ENCODE assay signal across 8 mouse cellular contexts in the genomic region with DNA sequence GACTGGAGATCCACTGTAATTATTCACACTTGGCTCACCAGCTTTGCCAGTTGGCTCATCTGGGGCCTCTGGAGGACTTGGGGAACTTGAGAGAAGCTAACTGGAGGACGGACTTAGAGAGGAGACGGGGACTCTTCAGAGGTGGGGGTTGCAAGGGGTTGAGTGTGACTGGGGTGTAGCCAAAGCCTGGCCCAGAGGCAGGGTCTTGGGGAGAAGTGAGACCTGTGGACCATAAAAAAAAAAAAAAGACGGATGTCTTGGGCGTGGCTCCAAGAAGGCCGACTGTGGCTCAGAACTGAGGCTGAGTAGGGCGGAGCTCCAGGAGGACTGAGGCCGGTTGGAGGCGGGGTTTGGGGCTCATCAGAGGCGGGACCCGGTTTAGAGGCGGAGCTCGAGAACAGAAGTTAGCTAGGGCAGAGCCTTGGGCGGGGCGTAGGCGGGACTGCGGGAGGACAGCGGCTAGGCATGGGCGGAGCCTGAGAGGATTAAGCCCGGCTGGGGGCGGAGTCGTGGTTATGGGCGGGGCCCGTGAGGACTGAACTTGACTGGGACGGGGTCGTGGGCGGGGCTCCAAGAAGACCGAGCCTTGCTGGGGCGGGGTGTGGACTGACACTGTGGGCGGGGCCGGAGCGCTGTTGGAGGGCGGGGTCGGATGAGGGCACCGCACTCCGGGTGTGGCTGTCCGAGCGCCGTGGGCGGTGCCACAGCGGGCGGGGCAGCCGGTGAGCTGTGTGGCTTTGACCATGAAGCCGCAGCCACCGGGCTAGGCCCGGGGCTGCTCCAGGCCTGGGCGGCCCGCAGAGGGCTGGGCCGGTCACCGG. TPM values are rescaled to one million over a fixed set of nuclear protein-coding genes. Genes with fewer than 3 reads are reported as not detected.
DNase-seq lines count a peak whose midpoint lies in the region; ATAC-seq and TF ChIP-seq lines count a peak whose summit lies in the region.

A gene (plus strand): TSS at position 638 of the 821 bp plus-strand sequence.

- H3K9me3 ChIP-seq in E14TG2a.4 (ENCODE audit: low read length): no peaks in the 10 kb centered on the region; the same call in 1 of the 2 replicates
- no peaks in the 10 kb centered on the region for H3K9me3 ChIP-seq in forebrain, embryonic 12.5 days
- H3K9me3 ChIP-seq in heart, postnatal 0 days (replicated peaks; ENCODE audit: control insufficient read depth, low read length): no peaks in the 10 kb centered on the region
- no peaks in the 10 kb centered on the region for H3K9me3 ChIP-seq in liver, embryonic 16.5 days (replicated peaks; ENCODE audit: control insufficient read depth, low read length)
- no peaks in the 10 kb centered on the region for H3K9me3 ChIP-seq in neural tube, embryonic 13.5 days

- TF ChIP-seq POLR2A in testis, adult 2 months (IDR thresholded peaks at IDR 0.05; ENCODE audit: control insufficient read depth, low read depth, low read length): peak; percentile 54

- WGBS in forebrain, embryonic 12.5 days: 2% methylated on average over 45 of the region's 49 CpGs
- WGBS in heart, postnatal 0 days: 2% methylated on average over 46 of the region's 49 CpGs
- 1% methylated on average over 49 of the region's 49 CpGs for WGBS in liver, embryonic 16.5 days (ENCODE audit: insufficient replicate concordance)
- WGBS in neural tube, embryonic 13.5 days: 3% methylated on average over 47 of the region's 49 CpGs

- peak; percentile 88 for ATAC-seq in forebrain, embryonic 12.5 days (ENCODE audit: low FRiP score)
- peak; percentile 85 for ATAC-seq in heart, postnatal 0 days (ENCODE audit: insufficient read depth, low read depth)
- ATAC-seq in liver, embryonic 16.5 days (ENCODE audit: low read depth): peak; percentile 83
- ATAC-seq in neural tube, embryonic 13.5 days (ENCODE audit: low read depth): peak; percentile 82

- peak within 1 kb of the TSS; percentile 42; the same call in 1 of the 2 replicates for H3K27ac ChIP-seq in forebrain, embryonic 12.5 days
- H3K27ac ChIP-seq in heart, postnatal 0 days (ENCODE audit: low read depth): no peak within 1 kb of the TSS
- H3K27ac ChIP-seq in liver, embryonic 16.5 days (ENCODE audit: low read length): no peak within 1 kb of the TSS
- H3K27ac ChIP-seq in neural tube, embryonic 13.5 days (replicated peaks): peak within 1 kb of the TSS; percentile 46
- peak within 1 kb of the TSS; percentile 26; the same call in 1 of the 2 replicates for H3K27ac ChIP-seq in testis, adult 2 months (ENCODE audit: control insufficient read depth, insufficient read depth, low read depth, low read length)

- H3K9ac ChIP-seq in forebrain, embryonic 12.5 days: peak within 1 kb of the TSS; percentile 61
- peak within 1 kb of the TSS; percentile 38; the same call in 1 of the 2 replicates for H3K9ac ChIP-seq in heart, postnatal 0 days (replicated peaks; ENCODE audit: low read depth, low read length)
- H3K9ac ChIP-seq in liver, embryonic 16.5 days (ENCODE audit: low read depth, low read length): peak within 1 kb of the TSS; percentile 35; the same call in 1 of the 2 replicates
- H3K9ac ChIP-seq in neural tube, embryonic 13.5 days: peak within 1 kb of the TSS; percentile 67

- DNase-seq in c-Kit-positive CD71-positive TER-119-positive erythroid progenitor cells, embryonic 14.5 days (ENCODE audit: low spot score): peak; percentile 81
- peak; percentile 84 for DNase-seq in heart, postnatal 0 days (ENCODE audit: low spot score)
- peak; percentile 98 to 99 for DNase-seq in kidney, postnatal 4 days

- peaks cover 38% of the 10 kb centered on the region for H3K27me3 ChIP-seq in E14TG2a.4 (ENCODE audit: insufficient read depth, low read length)
- H3K27me3 ChIP-seq in forebrain, embryonic 12.5 days: peaks cover 40% of the 10 kb centered on the region
- peaks cover 26% of the 10 kb centered on the region for H3K27me3 ChIP-seq in heart, postnatal 0 days (ENCODE audit: control insufficient read depth, insufficient read depth, low read length)
- H3K27me3 ChIP-seq in liver, embryonic 16.5 days (ENCODE audit: control insufficient read depth, insufficient read depth, low read depth, low read length): peaks cover 26% of the 10 kb centered on the region
- H3K27me3 ChIP-seq in neural tube, embryonic 13.5 days: peaks cover 16% of the 10 kb centered on the region
- no peaks in the 10 kb centered on the region for H3K27me3 ChIP-seq in testis, adult 2 months (ENCODE audit: control insufficient read depth, insufficient read depth, low read length)

- TF ChIP-seq EP300 in heart, postnatal 0 days (IDR thresholded peaks at IDR 0.05; ENCODE audit: low read depth): no peak

- peaks cover 77% of the 10 kb centered on the region for H3K4me1 ChIP-seq in E14TG2a.4 (replicated peaks; ENCODE audit: low read depth, low read length)
- peaks cover 22% of the 10 kb centered on the region for H3K4me1 ChIP-seq in forebrain, embryonic 12.5 days
- peaks cover 10% of the 10 kb centered on the region for H3K4me1 ChIP-seq in heart, postnatal 0 days (ENCODE audit: control insufficient read depth, insufficient read depth)
- peaks cover 10% of the 10 kb centered on the region; the same call in 1 of the 2 replicates for H3K4me1 ChIP-seq in liver, embryonic 16.5 days (ENCODE audit: control insufficient read depth, low read depth, low read length)
- peaks cover 20% of the 10 kb centered on the region for H3K4me1 ChIP-seq in neural tube, embryonic 13.5 days (replicated peaks)
- peaks cover 16% of the 10 kb centered on the region for H3K4me1 ChIP-seq in testis, adult 2 months (ENCODE audit: control insufficient read depth, insufficient read depth, low read length)

- TF ChIP-seq CTCF in E14TG2a.4 (conservative IDR thresholded peaks at IDR 0.05; ENCODE audit: low read length): no peak
- no peak for TF ChIP-seq CTCF in heart, postnatal 0 days (IDR thresholded peaks at IDR 0.05; ENCODE audit: low read depth)
- TF ChIP-seq CTCF in testis, adult 2 months (IDR thresholded peaks at IDR 0.05; ENCODE audit: control insufficient read depth, insufficient read depth, insufficient replicate concordance, low read depth, low read length): no peak

- H3K4me2 ChIP-seq in forebrain, embryonic 12.5 days: peak within 1 kb of the TSS; percentile 96
- H3K4me2 ChIP-seq in heart, postnatal 0 days (ENCODE audit: low read depth, low read length): peak within 1 kb of the TSS; percentile 94
- peak within 1 kb of the TSS; percentile 81 for H3K4me2 ChIP-seq in liver, embryonic 16.5 days (ENCODE audit: low read depth, low read length)
- peak within 1 kb of the TSS; percentile 94 for H3K4me2 ChIP-seq in neural tube, embryonic 13.5 days

- H3K36me3 ChIP-seq in E14TG2a.4 (ENCODE audit: insufficient read depth, low read length): no peaks in the 10 kb centered on the region
- no peaks in the 10 kb centered on the region for H3K36me3 ChIP-seq in forebrain, embryonic 12.5 days (replicated peaks)
- no peaks in the 10 kb centered on the region for H3K36me3 ChIP-seq in heart, postnatal 0 days (replicated peaks; ENCODE audit: control insufficient read depth, insufficient read depth, low read length)
- H3K36me3 ChIP-seq in liver, embryonic 16.5 days (ENCODE audit: control insufficient read depth, insufficient read depth): no peaks in the 10 kb centered on the region
- H3K36me3 ChIP-seq in neural tube, embryonic 13.5 days: no peaks in the 10 kb centered on the region
- no peaks in the 10 kb centered on the region for H3K36me3 ChIP-seq in testis, adult 2 months (ENCODE audit: control insufficient read depth, insufficient read depth, low read length)

- H3K4me3 ChIP-seq in E14TG2a.4 (replicated peaks; ENCODE audit: low read length): peak within 1 kb of the TSS; percentile 87
- H3K4me3 ChIP-seq in forebrain, embryonic 12.5 days (replicated peaks): peak within 1 kb of the TSS; percentile 58
- peak within 1 kb of the TSS; percentile 66 for H3K4me3 ChIP-seq in heart, postnatal 0 days (ENCODE audit: low read depth, low read length)
- peak within 1 kb of the TSS; percentile 60 for H3K4me3 ChIP-seq in liver, embryonic 16.5 days (ENCODE audit: low read depth, low read length)
- peak within 1 kb of the TSS; percentile 57 for H3K4me3 ChIP-seq in neural tube, embryonic 13.5 days
- H3K4me3 ChIP-seq in testis, adult 2 months (ENCODE audit: control insufficient read depth, low read depth, low read length): peak within 1 kb of the TSS; percentile 81

RNA-seq across cellular contexts. Expression of the gene that starts here (rescaled TPM):
- 12.8 and 14.2 TPM in 2 replicates for polyA plus RNA-seq in forebrain, embryonic 12.5 days (2016; fragmentation: Nextera tagmentation; extraction: Ambion mirVana)
- 4.5 and 7.6 TPM in 2 replicates for total RNA-seq in heart, postnatal 0 days (2014; rRNA removed; ENCODE audit: low replicate concordance)
- polyA plus RNA-seq in heart, postnatal 0 days (2015; fragmentation: Nextera tagmentation; extraction: Ambion mirVana): 7.5 and 9.3 TPM in 2 replicates
- polyA plus RNA-seq in liver, embryonic 16.5 days (2015; fragmentation: Nextera tagmentation; extraction: Ambion mirVana): 1.4 and 1.6 TPM in 2 replicates
- 69.2 and 80.8 TPM in 2 replicates for polyA plus RNA-seq in neural tube, embryonic 13.5 days (2015; fragmentation: Nextera tagmentation; extraction: Ambion mirVana)
- polyA plus RNA-seq in testis, adult 2 months (2012; rRNA removed): 12.4 and 14.3 TPM in 2 replicates

Comparison
In these comparisons a context has a peak if more than half of its experiments do, and no peak if none do; other contexts are left out.
1. H3K27ac ChIP-seq: peak in forebrain, embryonic 12.5 days (single experiment), neural tube, embryonic 13.5 days (single experiment) and testis, adult 2 months (single experiment); none in heart, postnatal 0 days (single experiment) and liver, embryonic 16.5 days (single experiment).
2. Peak in every context shown above with its lines, with median percentiles within 50 percentile points of each other: H3K4me3 ChIP-seq, DNase-seq, ATAC-seq, H3K4me2 ChIP-seq and H3K9ac ChIP-seq.